Mouse (Mus musculus): ENCODE data around the gene Lrrc8b.

- TF ChIP-seq EP300 (optimal IDR thresholded peaks at IDR 0.05) (no peak), CTCF (IDR thresholded peaks at IDR 0.05; ENCODE audit: low read depth) (no peak)
Observed at GRCm38 (mm10) chr5:105520442-105520965, 104.9 kb downstream of the Lrrc8b start.

All from stomach, postnatal 0 days (tissue).